Mouse (Mus musculus) urinary bladder, postnatal 10 days (tissue): Measurements from ENCODE around the gene Ldhd.
A peak's percentile ranks its signal among the peaks of the same experiment; 100 is the strongest.
"Not testable (repeated sequence)": the region's sequence is repeated elsewhere in the genome, so short reads cannot be mapped to it uniquely, and the experiment has no call there.

Source experiments
- DNase-seq: peaks from one replicate; pipeline ENCODE4 v3.0.0; 2022; ENCODE audit warnings: low spot score

Ldhd gene

GRCm38 (mm10) chr8:111630105-111630521 lies at the start of gene Ldhd:
Ldhd (minus strand) TSS chr8:111630374.
- DNase-seq: no peak

- no peak for DNase-seq
Observed at GRCm38 (mm10) chr8:111678848-111679247, 48.7 kb upstream of the Ldhd start.

GRCm38 (mm10) chr8:111678111-111678510 lies 47.9 kb upstream of the Ldhd start:
- no peak for DNase-seq

GRCm38 (mm10) chr8:111676237-111676636 lies 46.1 kb upstream of the Ldhd start:
- no peak for DNase-seq

- no peak for DNase-seq
Observed at GRCm38 (mm10) chr8:111666751-111667150, 36.6 kb upstream of the Ldhd start.

GRCm38 (mm10) chr8:111662473-111662872 lies 32.3 kb upstream of the Ldhd start:
- peak; percentile 37 for DNase-seq

- no peak for DNase-seq
Observed at GRCm38 (mm10) chr8:111658819-111659423, 28.7 kb upstream of the Ldhd start.

GRCm38 (mm10) chr8:111657312-111657854 lies 27.2 kb upstream of the Ldhd start:
- DNase-seq: no peak

GRCm38 (mm10) chr8:111653524-111653923 lies 23.4 kb upstream of the Ldhd start:
- no peak for DNase-seq

- no peak for DNase-seq
Observed at GRCm38 (mm10) chr8:111650651-111651050, 20.5 kb upstream of the Ldhd start.

GRCm38 (mm10) chr8:111648834-111649233 lies 18.7 kb upstream of the Ldhd start:
- DNase-seq: no peak

GRCm38 (mm10) chr8:111645715-111646114 lies 15.5 kb upstream of the Ldhd start:
- no peak for DNase-seq

- DNase-seq: not testable (repeated sequence)
Observed at GRCm38 (mm10) chr8:111644286-111645051, 14.3 kb upstream of the Ldhd start.

- DNase-seq: peak; percentile 55
Observed at GRCm38 (mm10) chr8:111643264-111644141, 13.3 kb upstream of the Ldhd start, which contains the start of gene Zfp1. Zfp1 (plus strand) TSS chr8:111643401.

GRCm38 (mm10) chr8:111642939-111643263 lies 12.7 kb upstream of the Ldhd start:
- DNase-seq: no peak

- DNase-seq: no peak
Observed at GRCm38 (mm10) chr8:111642496-111642895, 12.3 kb upstream of the Ldhd start.

- no peak for DNase-seq
Observed at GRCm38 (mm10) chr8:111641064-111641463, 10.9 kb upstream of the Ldhd start.

GRCm38 (mm10) chr8:111638086-111638485 lies 7.9 kb upstream of the Ldhd start:
- DNase-seq: no peak

- no peak for DNase-seq
Observed at GRCm38 (mm10) chr8:111632976-111633375, 2.8 kb upstream of the Ldhd start.

GRCm38 (mm10) chr8:111631589-111631988 lies 1.4 kb upstream of the Ldhd start:
- DNase-seq: no peak

GRCm38 (mm10) chr8:111628894-111629501 lies 1.2 kb downstream of the Ldhd start:
- no peak for DNase-seq

GRCm38 (mm10) chr8:111628401-111628800 lies 1.8 kb downstream of the Ldhd start:
- no peak for DNase-seq
